Mouse (Mus musculus): Measurements from ENCODE around the gene Adprhl1. TPM values are rescaled to one million over a fixed set of nuclear protein-coding genes. Genes with fewer than 3 reads are reported as not detected.

Adprhl1 gene
- total RNA-seq (2015), result not detected in 2 replicates
- total RNA-seq (2017), result not detected in 2 replicates

- peak; percentile 71 for ATAC-seq (ENCODE audit: poor library complexity, severe bottlenecking)
Observed at GRCm38 (mm10) chr8:13254019-13254418, at the start of gene Adprhl1. TSS of gene Adprhl1 (minus strand) at chr8:13254162.

GRCm38 (mm10) chr8:13301036-13301435, 47.1 kb upstream of the Adprhl1 start:
- no peak for ATAC-seq (ENCODE audit: poor library complexity, severe bottlenecking)

- ATAC-seq (ENCODE audit: poor library complexity, severe bottlenecking), result no peak
Observed at GRCm38 (mm10) chr8:13299571-13299970, 45.6 kb upstream of the Adprhl1 start.

GRCm38 (mm10) chr8:13293677-13294470, 39.9 kb upstream of the Adprhl1 start:
- ATAC-seq (ENCODE audit: poor library complexity, severe bottlenecking), result no peak

- ATAC-seq (ENCODE audit: poor library complexity, severe bottlenecking), result peak; percentile 39
Observed at GRCm38 (mm10) chr8:13292364-13292763, 38.4 kb upstream of the Adprhl1 start.

GRCm38 (mm10) chr8:13288646-13289045, 34.7 kb upstream of the Adprhl1 start:
- ATAC-seq (ENCODE audit: poor library complexity, severe bottlenecking), result no peak

- ATAC-seq (ENCODE audit: poor library complexity, severe bottlenecking), result peak; percentile 77
Observed at GRCm38 (mm10) chr8:13287692-13288623, 34.0 kb upstream of the Adprhl1 start, which contains the start of the genes Dcun1d2 and Tmco3. TSS of gene Dcun1d2 (minus strand) at chr8:13288131. TSS of gene Tmco3 (plus strand) at chr8:13288190.

GRCm38 (mm10) chr8:13287304-13287691, 33.3 kb upstream of the Adprhl1 start:
- peak; percentile 87 for ATAC-seq (ENCODE audit: poor library complexity, severe bottlenecking)

GRCm38 (mm10) chr8:13283200-13283599, 29.2 kb upstream of the Adprhl1 start:
- no peak for ATAC-seq (ENCODE audit: poor library complexity, severe bottlenecking)

GRCm38 (mm10) chr8:13276941-13277447, 23.0 kb upstream of the Adprhl1 start:
- no peak for ATAC-seq (ENCODE audit: poor library complexity, severe bottlenecking)

GRCm38 (mm10) chr8:13272834-13273233, 18.9 kb upstream of the Adprhl1 start:
- ATAC-seq (ENCODE audit: poor library complexity, severe bottlenecking), result no peak

- no peak for ATAC-seq (ENCODE audit: poor library complexity, severe bottlenecking)
Observed at GRCm38 (mm10) chr8:13267566-13267965, 13.6 kb upstream of the Adprhl1 start.

GRCm38 (mm10) chr8:13263376-13263775, 9.4 kb upstream of the Adprhl1 start:
- no peak for ATAC-seq (ENCODE audit: poor library complexity, severe bottlenecking)

- no peak for ATAC-seq (ENCODE audit: poor library complexity, severe bottlenecking)
Observed at GRCm38 (mm10) chr8:13253413-13253812, 549 bp downstream of the Adprhl1 start.

- no peak for ATAC-seq (ENCODE audit: poor library complexity, severe bottlenecking)
Observed at GRCm38 (mm10) chr8:13252837-13253236, 1.1 kb downstream of the Adprhl1 start.

- no peak for ATAC-seq (ENCODE audit: poor library complexity, severe bottlenecking)
Observed at GRCm38 (mm10) chr8:13244343-13244880, 9.6 kb downstream of the Adprhl1 start.

- no peak for ATAC-seq (ENCODE audit: poor library complexity, severe bottlenecking)
Observed at GRCm38 (mm10) chr8:13242985-13243870, 10.7 kb downstream of the Adprhl1 start.

GRCm38 (mm10) chr8:13240691-13241090, 13.3 kb downstream of the Adprhl1 start:
- no peak for ATAC-seq (ENCODE audit: poor library complexity, severe bottlenecking)

- ATAC-seq (ENCODE audit: poor library complexity, severe bottlenecking), result no peak
Observed at GRCm38 (mm10) chr8:13240055-13240454, 13.9 kb downstream of the Adprhl1 start.

- no peak for ATAC-seq (ENCODE audit: poor library complexity, severe bottlenecking)
Observed at GRCm38 (mm10) chr8:13234803-13235202, 19.2 kb downstream of the Adprhl1 start.

Data from megakaryocyte, adult 5-6 weeks (primary cell).